Mouse (Mus musculus) kidney, adult 2 months (tissue): Measurements from ENCODE around the gene Kirrel3. TPM values are rescaled to one million over a fixed set of nuclear protein-coding genes. Genes with fewer than 3 reads are reported as not detected.

Experiments
- DNase-seq: peaks from one replicate; pipeline ENCODE4 v3.0.0; 2021
- H3K27ac ChIP-seq: fragments of 200-500 bp; 2 replicates; pipeline ENCODE4 v1.5.1; 2012; ENCODE audit warnings: low read depth, low read length, control low read depth, inconsistent platforms; ENCODE audit not compliant: insufficient read depth
- H3K27me3 ChIP-seq: fragments of 200-500 bp; replicated peaks from 2 replicates; pipeline ENCODE4 v1.6.1; 2012; ENCODE audit warnings: mild to moderate bottlenecking, moderate library complexity, low read length, inconsistent platforms; ENCODE audit not compliant: control insufficient read depth, insufficient read depth
- H3K36me3 ChIP-seq: fragments of 200-500 bp; 2 replicates; pipeline ENCODE4 v1.6.1; 2012; ENCODE audit warnings: mild to moderate bottlenecking, moderate library complexity, low read length, inconsistent platforms; ENCODE audit not compliant: control insufficient read depth, insufficient read depth
- H3K4me1 ChIP-seq: fragments of 200-500 bp; 2 replicates; pipeline ENCODE4 v1.6.1; 2011; ENCODE audit warnings: low read length; ENCODE audit not compliant: control insufficient read depth, insufficient read depth
- H3K4me3 ChIP-seq: fragments of 200-500 bp; 2 replicates; pipeline ENCODE4 v1.5.1; 2011; ENCODE audit warnings: mild to moderate bottlenecking, low read depth, low read length, control low read depth; ENCODE audit not compliant: insufficient read depth
- CTCF ChIP-seq: fragments of 200-500 bp; conservative IDR thresholded peaks from 2 replicates; pipeline ENCODE4 v1.5.1; 2011; ENCODE audit warnings: low read depth, mild to moderate bottlenecking, control low read depth, low read length, moderate library complexity, mixed read lengths; ENCODE audit not compliant: insufficient read depth, insufficient read length
- POLR2A ChIP-seq: fragments of 200-500 bp; IDR thresholded peaks from one replicate; pipeline ENCODE4 v1.6.1; 2011; ENCODE audit warnings: low read depth, low read length, control low read depth
- WGBS: fragments of 180-500 bp; shearing (Covaris S2); methylation state at CpG from one replicate; pipeline ENCODE4 v1.1.7; 2018; 5-methylcytosine and 5-hydroxymethylcytosine counted together
- polyA plus RNA-seq: library from polyadenylated mRNA; depleted of rRNA; stranded (reverse); fragments of >200 nt; gene quantifications from 2 replicates; pipeline ENCODE4 v1.2.3, GENCODE M21; 2012

The Kirrel3 gene
- polyA plus RNA-seq, 1 experiment: 0.47 TPM

- DNase-seq: no peak
- Histone ChIP-seq H3K4me1 (no peaks in the 10 kb centered on the region), H3K27me3 (no peaks in the 10 kb centered on the region), H3K27ac (no peak overlapping the region), H3K4me3 (no peak overlapping the region), H3K36me3 (no peaks in the 10 kb centered on the region)
- TF ChIP-seq POLR2A (no peak), CTCF (no peak)
- 85% methylated on average over 14 of the region's 14 CpGs for WGBS
Measured at GRCm38 (mm10) chr9:34964172-34965040, 478.7 kb downstream of the Kirrel3 start.

GRCm38 (mm10) chr9:34965041-34965415 is 479.3 kb downstream of the Kirrel3 start:
- no peak for DNase-seq
- 29% methylated on average over 4 of the region's 4 CpGs for WGBS
- no peaks in the 10 kb centered on the region for H3K4me1 ChIP-seq
- H3K27ac ChIP-seq: no peak overlapping the region
- H3K36me3 ChIP-seq: no peaks in the 10 kb centered on the region
- TF ChIP-seq POLR2A (no peak), CTCF (no peak)
- no peak overlapping the region for H3K4me3 ChIP-seq
- H3K27me3 ChIP-seq: no peaks in the 10 kb centered on the region

GRCm38 (mm10) chr9:34967772-34968171 is 482.1 kb downstream of the Kirrel3 start:
- Histone ChIP-seq H3K4me3 (no peak overlapping the region), H3K36me3 (no peaks in the 10 kb centered on the region), H3K27ac (no peak overlapping the region), H3K4me1 (no peaks in the 10 kb centered on the region), H3K27me3 (no peaks in the 10 kb centered on the region)
- no peak for DNase-seq
- TF ChIP-seq CTCF: no peak
- no peak for TF ChIP-seq POLR2A
- WGBS: 36% methylated on average over 6 of the region's 6 CpGs

GRCm38 (mm10) chr9:34969881-34970490 is 484.3 kb downstream of the Kirrel3 start:
- 70% methylated on average over 6 of the region's 6 CpGs for WGBS
- Histone ChIP-seq H3K4me1 (no peaks in the 10 kb centered on the region), H3K27ac (no peak overlapping the region), H3K27me3 (no peaks in the 10 kb centered on the region), H3K36me3 (no peaks in the 10 kb centered on the region), H3K4me3 (no peak overlapping the region)
- no peak for DNase-seq
- TF ChIP-seq POLR2A: no peak
- no peak for TF ChIP-seq CTCF

GRCm38 (mm10) chr9:34974326-34974725 is 488.6 kb downstream of the Kirrel3 start:
- DNase-seq: no peak
- no peaks in the 10 kb centered on the region for H3K36me3 ChIP-seq
- no peaks in the 10 kb centered on the region for H3K27me3 ChIP-seq
- H3K4me3 ChIP-seq: no peak overlapping the region
- no peaks in the 10 kb centered on the region for H3K4me1 ChIP-seq
- WGBS: 100% methylated on average over 1 of the region's 1 CpGs
- H3K27ac ChIP-seq: no peak overlapping the region
- TF ChIP-seq POLR2A (no peak), CTCF (no peak)

- Histone ChIP-seq H3K4me1 (no peaks in the 10 kb centered on the region), H3K27ac (no peak overlapping the region), H3K36me3 (no peaks in the 10 kb centered on the region), H3K4me3 (no peak overlapping the region), H3K27me3 (no peaks in the 10 kb centered on the region)
- 82% methylated on average over 6 of the region's 6 CpGs for WGBS
- TF ChIP-seq CTCF (no peak), POLR2A (no peak)
- DNase-seq: no peak
Measured at GRCm38 (mm10) chr9:34975245-34975644, 489.6 kb downstream of the Kirrel3 start.
